Mouse (Mus musculus) small intestine, adult 2 months (tissue): ENCODE results near the gene 9430097D07Rik. TPM values are rescaled to one million over a fixed set of nuclear protein-coding genes. Genes with fewer than 3 reads are reported as not detected.
A peak's percentile ranks its signal among the peaks of the same experiment; 100 is the strongest.

Experiments
- H3K27ac ChIP-seq: fragments of 200-500 bp; 2 replicates; pipeline ENCODE4 v1.5.1; 2012; ENCODE audit warnings: low read depth, low read length, control low read depth, inconsistent platforms; ENCODE audit not compliant: insufficient read depth
- H3K27me3 ChIP-seq: fragments of 200-500 bp; 2 replicates; pipeline ENCODE4 v1.6.1; 2012; ENCODE audit warnings: mild to moderate bottlenecking, moderate library complexity, low read length, inconsistent platforms; ENCODE audit not compliant: control insufficient read depth, insufficient read depth
- H3K36me3 ChIP-seq: fragments of 200-500 bp; 2 replicates; pipeline ENCODE4 v1.6.1; 2012; ENCODE audit warnings: mild to moderate bottlenecking, low read length, control low read depth, inconsistent platforms; ENCODE audit not compliant: control insufficient read depth, insufficient read depth
- H3K4me1 ChIP-seq: fragments of 200-500 bp; 2 replicates; pipeline ENCODE4 v1.6.1; 2012; ENCODE audit warnings: low read length, inconsistent platforms, mixed read lengths; ENCODE audit not compliant: control insufficient read depth, insufficient read depth, insufficient read length
- H3K4me3 ChIP-seq: fragments of 200-500 bp; 2 replicates; pipeline ENCODE4 v1.5.1; 2012; ENCODE audit warnings: low read depth, mild to moderate bottlenecking, control low read depth, inconsistent platforms, low read length, moderate library complexity
- CTCF ChIP-seq: fragments of 200-500 bp; IDR thresholded peaks from 2 replicates; pipeline ENCODE4 v1.5.1; 2012; ENCODE audit warnings: low read depth, mild to moderate bottlenecking, control low read depth, inconsistent platforms, low read length, moderate library complexity, mixed read lengths; ENCODE audit not compliant: insufficient replicate concordance, insufficient read length; ENCODE audit errors: extremely low read depth
- POLR2A ChIP-seq: fragments of 200-500 bp; IDR thresholded peaks from 2 replicates; pipeline ENCODE4 v1.6.1; 2012; ENCODE audit warnings: low read depth, mild to moderate bottlenecking, control low read depth, inconsistent platforms, low read length, moderate library complexity
- WGBS: fragments of 180-500 bp; shearing (Covaris S2); methylation state at CpG from one replicate; pipeline ENCODE4 v1.1.7; 2018; 5-methylcytosine and 5-hydroxymethylcytosine counted together
- polyA plus RNA-seq: library from polyadenylated mRNA; depleted of rRNA; stranded (reverse); fragments of >200 nt; gene quantifications from 2 replicates; pipeline ENCODE4 v1.2.3, GENCODE M21; 2012

Gene 9430097D07Rik
- polyA plus RNA-seq, 1 experiment: not detected

GRCm38 (mm10) chr2:32546951-32547350 is 28.5 kb downstream of the 9430097D07Rik start:
- no peak overlapping the region for H3K4me3 ChIP-seq
- TF ChIP-seq CTCF (no peak), POLR2A (no peak)
- H3K4me1 ChIP-seq: peaks cover 52% of the 10 kb centered on the region
- peak overlapping the region; percentile 34 for H3K27ac ChIP-seq
- H3K36me3 ChIP-seq: peaks cover 10% of the 10 kb centered on the region; the same call in 1 of the 2 replicates
- no peaks in the 10 kb centered on the region for H3K27me3 ChIP-seq
- 86% methylated on average over 1 of the region's 1 CpGs for WGBS

- no peaks in the 10 kb centered on the region for H3K27me3 ChIP-seq
- no peak overlapping the region for H3K27ac ChIP-seq
- TF ChIP-seq POLR2A (no peak), CTCF (no peak)
- H3K4me3 ChIP-seq: no peak overlapping the region
- H3K36me3 ChIP-seq: peaks cover 10% of the 10 kb centered on the region; the same call in 1 of the 2 replicates
- peaks cover 60% of the 10 kb centered on the region; the same call in 1 of the 2 replicates for H3K4me1 ChIP-seq
- 22% methylated on average over 3 of the region's 3 CpGs for WGBS
These were observed 32.4 kb downstream of the 9430097D07Rik start for GRCm38 (mm10) chr2:32543031-32543449.

GRCm38 (mm10) chr2:32541986-32542573 is 33.4 kb downstream of the 9430097D07Rik start:
- Histone ChIP-seq H3K4me3 (no peak overlapping the region), H3K4me1 (peaks cover 57% of the 10 kb centered on the region; the same call in 1 of the 2 replicates), H3K27me3 (no peaks in the 10 kb centered on the region), H3K36me3 (peaks cover 10% of the 10 kb centered on the region; the same call in 1 of the 2 replicates), H3K27ac (peak overlapping the region; percentile 75)
- whole genome bisulfite sequencing: 22% methylated on average over 4 of the region's 4 CpGs
- TF ChIP-seq POLR2A (no peak), CTCF (no peak)

GRCm38 (mm10) chr2:32541333-32541908 is 34.1 kb downstream of the 9430097D07Rik start:
- 36% methylated on average over 2 of the region's 2 CpGs for WGBS
- H3K27ac ChIP-seq: peak overlapping the region; percentile 75
- H3K4me1 ChIP-seq: peaks cover 52% of the 10 kb centered on the region; the same call in 1 of the 2 replicates
- peaks cover 10% of the 10 kb centered on the region; the same call in 1 of the 2 replicates for H3K36me3 ChIP-seq
- TF ChIP-seq POLR2A (no peak), CTCF (no peak)
- peak overlapping the region; percentile 6; the same call in 1 of the 2 replicates for H3K4me3 ChIP-seq
- H3K27me3 ChIP-seq: no peaks in the 10 kb centered on the region

GRCm38 (mm10) chr2:32539452-32539981 is 36.0 kb downstream of the 9430097D07Rik start:
- no peaks in the 10 kb centered on the region for H3K27me3 ChIP-seq
- H3K4me1 ChIP-seq: peaks cover 45% of the 10 kb centered on the region; the same call in 1 of the 2 replicates
- TF ChIP-seq CTCF (no peak), POLR2A (no peak)
- 0 out of 2 replicates have a peak, but pooled peaks cover 5% of the 10 kb centered on the region for H3K36me3 ChIP-seq
- peak overlapping the region; percentile 100 for H3K27ac ChIP-seq
- peak overlapping the region; percentile 40 for H3K4me3 ChIP-seq
- 21% methylated on average over 14 of the region's 14 CpGs for WGBS

- Histone ChIP-seq H3K27me3 (no peaks in the 10 kb centered on the region), H3K4me3 (peak overlapping the region; percentile 97), H3K4me1 (peaks cover 47% of the 10 kb centered on the region; the same call in 1 of the 2 replicates), H3K27ac (peak overlapping the region; percentile 100), H3K36me3 (no peaks in the 10 kb centered on the region)
- no peak for TF ChIP-seq CTCF
- TF ChIP-seq POLR2A: no peak
- WGBS: 13% methylated on average over 4 of the region's 4 CpGs
These were observed 37.0 kb downstream of the 9430097D07Rik start for GRCm38 (mm10) chr2:32538461-32538860.

GRCm38 (mm10) chr2:32537941-32538340 is 37.5 kb downstream of the 9430097D07Rik start:
- Histone ChIP-seq H3K27ac (peak overlapping the region; percentile 100), H3K36me3 (no peaks in the 10 kb centered on the region), H3K4me1 (peaks cover 42% of the 10 kb centered on the region; the same call in 1 of the 2 replicates), H3K27me3 (no peaks in the 10 kb centered on the region), H3K4me3 (peak overlapping the region; percentile 97)
- 21% methylated on average over 5 of the region's 5 CpGs for WGBS
- TF ChIP-seq CTCF: no peak
- TF ChIP-seq POLR2A: no peak
